Mouse (Mus musculus): ENCODE results near the gene 2210011C24Rik.

- TF ChIP-seq CTCF (IDR thresholded peaks at IDR 0.05; ENCODE audit: borderline replicate concordance, insufficient read depth, low read depth, low read length): no peak
- TF ChIP-seq POLR2A (IDR thresholded peaks at IDR 0.05; ENCODE audit: borderline replicate concordance, insufficient read depth, low read length): no peak
Observed at GRCm38 (mm10) chr8:84008362-84008761, 3.6 kb downstream of the 2210011C24Rik start.
